Mouse (Mus musculus) kidney, adult 2 months (tissue): ENCODE results near the gene Lima1. TPM values are rescaled to one million over a fixed set of nuclear protein-coding genes. Genes with fewer than 3 reads are reported as not detected.
A peak's percentile ranks its signal among the peaks of the same experiment; 100 is the strongest.

ENCODE experiments used
- DNase-seq: peaks from one replicate; pipeline ENCODE4 v3.0.0; 2021
- H3K27ac ChIP-seq: fragments of 200-500 bp; 2 replicates; pipeline ENCODE4 v1.5.1; 2012; ENCODE audit warnings: low read depth, low read length, control low read depth, inconsistent platforms; ENCODE audit not compliant: insufficient read depth
- H3K27me3 ChIP-seq: fragments of 200-500 bp; replicated peaks from 2 replicates; pipeline ENCODE4 v1.6.1; 2012; ENCODE audit warnings: mild to moderate bottlenecking, moderate library complexity, low read length, inconsistent platforms; ENCODE audit not compliant: control insufficient read depth, insufficient read depth
- H3K36me3 ChIP-seq: fragments of 200-500 bp; 2 replicates; pipeline ENCODE4 v1.6.1; 2012; ENCODE audit warnings: mild to moderate bottlenecking, moderate library complexity, low read length, inconsistent platforms; ENCODE audit not compliant: control insufficient read depth, insufficient read depth
- H3K4me1 ChIP-seq: fragments of 200-500 bp; 2 replicates; pipeline ENCODE4 v1.6.1; 2011; ENCODE audit warnings: low read length; ENCODE audit not compliant: control insufficient read depth, insufficient read depth
- H3K4me3 ChIP-seq: fragments of 200-500 bp; 2 replicates; pipeline ENCODE4 v1.5.1; 2011; ENCODE audit warnings: mild to moderate bottlenecking, low read depth, low read length, control low read depth; ENCODE audit not compliant: insufficient read depth
- CTCF ChIP-seq: fragments of 200-500 bp; conservative IDR thresholded peaks from 2 replicates; pipeline ENCODE4 v1.5.1; 2011; ENCODE audit warnings: low read depth, mild to moderate bottlenecking, control low read depth, low read length, moderate library complexity, mixed read lengths; ENCODE audit not compliant: insufficient read depth, insufficient read length
- POLR2A ChIP-seq: fragments of 200-500 bp; IDR thresholded peaks from one replicate; pipeline ENCODE4 v1.6.1; 2011; ENCODE audit warnings: low read depth, low read length, control low read depth
- WGBS: fragments of 180-500 bp; shearing (Covaris S2); methylation state at CpG from one replicate; pipeline ENCODE4 v1.1.7; 2018; 5-methylcytosine and 5-hydroxymethylcytosine counted together
- polyA plus RNA-seq: library from polyadenylated mRNA; depleted of rRNA; stranded (reverse); fragments of >200 nt; gene quantifications from 2 replicates; pipeline ENCODE4 v1.2.3, GENCODE M21; 2012

Lima1 gene
- polyA plus RNA-seq, 1 experiment, result 32.7 TPM

GRCm38 (mm10) chr15:99904841-99905240 is 29.6 kb upstream of the Lima1 start:
- H3K27ac ChIP-seq, result no peak overlapping the region
- H3K36me3 ChIP-seq, result no peaks in the 10 kb centered on the region
- no peak overlapping the region for H3K4me3 ChIP-seq
- H3K27me3 ChIP-seq, result no peaks in the 10 kb centered on the region
- no peak for DNase-seq
- H3K4me1 ChIP-seq, result peaks cover 8% of the 10 kb centered on the region; the same call in 1 of the 2 replicates
- 89% methylated on average over 9 of the region's 9 CpGs for WGBS
- TF ChIP-seq POLR2A, result no peak
- no peak for TF ChIP-seq CTCF

- no peak overlapping the region for H3K27ac ChIP-seq
- H3K4me3 ChIP-seq, result no peak overlapping the region
- no peaks in the 10 kb centered on the region for H3K27me3 ChIP-seq
- peak; percentile 88 for DNase-seq
- WGBS, result 1% methylated on average over 4 of the region's 4 CpGs
- peaks cover 8% of the 10 kb centered on the region; the same call in 1 of the 2 replicates for H3K4me1 ChIP-seq
- TF ChIP-seq CTCF, result peak; percentile 83
- no peak for TF ChIP-seq POLR2A
- H3K36me3 ChIP-seq, result no peaks in the 10 kb centered on the region
Measured at GRCm38 (mm10) chr15:99904333-99904732, 29.1 kb upstream of the Lima1 start.

- Histone ChIP-seq H3K27ac (no peak overlapping the region), H3K27me3 (no peaks in the 10 kb centered on the region), H3K4me3 (no peak overlapping the region), H3K36me3 (no peaks in the 10 kb centered on the region), H3K4me1 (peaks cover 8% of the 10 kb centered on the region; the same call in 1 of the 2 replicates)
- 51% methylated on average over 5 of the region's 5 CpGs for WGBS
- no peak for TF ChIP-seq CTCF
- DNase-seq, result peak; percentile 54
Measured at GRCm38 (mm10) chr15:99903227-99903626, 28.0 kb upstream of the Lima1 start.

- TF ChIP-seq CTCF (0 out of 2 replicates have a peak, but pooled peaks have one; percentile 0), POLR2A (no peak)
- H3K36me3 ChIP-seq, result no peaks in the 10 kb centered on the region
- peaks cover 8% of the 10 kb centered on the region; the same call in 1 of the 2 replicates for H3K4me1 ChIP-seq
- WGBS, result 49% methylated on average over 5 of the region's 5 CpGs
- peak; percentile 86 for DNase-seq
- H3K4me3 ChIP-seq, result no peak overlapping the region
- H3K27ac ChIP-seq, result no peak overlapping the region
- no peaks in the 10 kb centered on the region for H3K27me3 ChIP-seq
Measured at GRCm38 (mm10) chr15:99902786-99903185, 27.5 kb upstream of the Lima1 start.

- Histone ChIP-seq H3K27ac (no peak overlapping the region), H3K36me3 (no peaks in the 10 kb centered on the region), H3K4me1 (no peaks in the 10 kb centered on the region), H3K27me3 (no peaks in the 10 kb centered on the region), H3K4me3 (no peak overlapping the region)
- TF ChIP-seq POLR2A (no peak), CTCF (0 out of 2 replicates have a peak, but pooled peaks have one; percentile 0)
- no peak for DNase-seq
Measured at GRCm38 (mm10) chr15:99896621-99897020, 21.4 kb upstream of the Lima1 start.

- peak overlapping the region; percentile 86; the same call in 1 of the 2 replicates for H3K27ac ChIP-seq
- WGBS, result 60% methylated on average over 3 of the region's 3 CpGs
- DNase-seq, result no peak
Measured at GRCm38 (mm10) chr15:99891355-99891754, 16.1 kb upstream of the Lima1 start.

GRCm38 (mm10) chr15:99890412-99891236 is 15.4 kb upstream of the Lima1 start:
- TF ChIP-seq CTCF, result no peak
- Histone ChIP-seq H3K27ac (peak overlapping the region; percentile 86), H3K36me3 (no peaks in the 10 kb centered on the region), H3K4me1 (peaks cover 5% of the 10 kb centered on the region; the same call in 1 of the 2 replicates), H3K27me3 (no peaks in the 10 kb centered on the region), H3K4me3 (peak overlapping the region; percentile 27)
- peak; percentile 90 for DNase-seq
- 9% methylated on average over 19 of the region's 19 CpGs for WGBS

More at GRCm38 (mm10) chr15:99891355-99891754, 16.1 kb upstream of the Lima1 start:
- H3K4me1 ChIP-seq, result peaks cover 5% of the 10 kb centered on the region; the same call in 1 of the 2 replicates
- H3K4me3 ChIP-seq, result no peak overlapping the region
- no peaks in the 10 kb centered on the region for H3K27me3 ChIP-seq
- TF ChIP-seq POLR2A (no peak), CTCF (no peak)
- H3K36me3 ChIP-seq, result no peaks in the 10 kb centered on the region
